Mouse (Mus musculus) lung, postnatal 0 days (tissue): ENCODE measurements around the gene Slc16a3.

Source experiments
- CTCF ChIP-seq: IDR thresholded peaks from 2 replicates; pipeline ENCODE4 v1.5.1; 2016; ENCODE audit warnings: antibody characterized with exemption, mild to moderate bottlenecking
- EP300 ChIP-seq: IDR thresholded peaks from 2 replicates; pipeline ENCODE4 v1.6.1; 2016; ENCODE audit warnings: antibody characterized with exemption, mild to moderate bottlenecking, control low read depth

DNA sequence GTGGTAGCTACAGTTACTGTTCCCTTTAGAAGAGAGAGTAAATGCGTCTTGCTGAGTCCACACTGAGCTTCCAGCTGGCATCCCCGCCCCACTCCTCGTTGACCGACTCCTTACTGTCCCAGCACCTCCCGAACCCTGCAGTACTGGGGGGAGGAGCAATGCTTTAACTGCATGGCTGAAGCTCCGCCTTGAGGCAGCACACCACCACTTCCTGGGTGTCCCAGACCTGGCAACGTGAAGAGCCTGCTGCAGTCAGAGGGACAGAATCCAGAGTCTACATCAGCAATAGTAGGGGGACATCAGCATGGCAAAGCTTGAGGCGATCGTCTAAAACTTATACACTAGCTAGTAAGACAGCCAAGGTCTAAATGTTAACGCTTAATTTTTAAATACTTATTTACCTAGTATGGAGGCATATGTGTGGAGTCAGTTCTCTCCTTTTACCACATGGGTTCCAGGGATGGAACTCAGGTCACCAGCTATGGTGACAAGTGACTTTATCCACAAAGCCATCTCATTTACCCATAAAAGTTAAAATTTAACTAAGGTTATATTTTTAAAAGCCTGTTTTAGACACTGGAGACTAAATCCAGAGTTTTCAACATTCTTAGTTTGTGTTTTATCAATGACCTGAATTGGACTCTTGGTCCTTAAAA lies 45.7 kb upstream of the Slc16a3 start:
- TF ChIP-seq CTCF (no peak), EP300 (no peak)
